Mouse (Mus musculus) embryonic stem cell, embryonic (primary cell): ENCODE measurements at regions not wholly inside any gene's neighbourhood (a gene's known extent, or its start where the extent isn't known, plus 50 kb on each side); places are given as distances from the start of the nearest gene placed in this dataset.

Experiments
- CTCF ChIA-PET, 4 experiments: fragments of 300-600 bp in 2 of 4; fragments of 350-600 bp in 2 of 4; sonication (Branson Sonifier 250); formaldehyde crosslinking; loops; one replicate each; lab custom pipeline; 2022; ENCODE audit warnings: inconsistent platforms in 2 of 4; lab: Charles Lee
- POLR2A ChIA-PET, 4 experiments: fragments of 300-600 bp in 2 of 4; fragments of 350-600 bp in 2 of 4; sonication (Branson Sonifier 250); formaldehyde crosslinking; loops; one replicate each; lab custom pipeline; 2022; ENCODE audit warnings: antibody characterized with exemption in 4 of 4, inconsistent platforms in 1 of 4; lab: Charles Lee

DNA sequence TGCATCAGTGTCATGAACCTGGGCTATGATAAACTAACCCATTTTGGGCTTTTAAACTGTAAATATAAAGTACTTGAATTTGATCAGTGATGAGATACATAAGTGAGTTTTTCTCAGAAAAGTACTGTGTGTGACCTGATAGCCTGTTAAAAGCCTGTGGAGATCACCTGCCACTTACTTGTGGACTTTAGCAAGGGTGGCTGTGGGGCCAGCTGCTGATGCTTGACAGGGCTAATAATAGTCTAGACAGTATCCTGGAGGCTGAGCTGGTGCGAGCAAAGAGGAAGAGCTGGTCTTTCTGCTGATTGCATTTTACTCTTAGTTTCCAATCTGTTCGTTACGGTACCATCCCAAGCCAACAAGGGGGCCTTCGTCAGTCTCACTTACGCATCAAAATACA is 60.0 kb upstream of the Mbip start:
- ChIA-PET POLR2A (no interaction called here), CTCF (interaction anchor here in 2 of 4 experiments (0.9 to 2.1 kb wide), 3 partner anchors 165 to 347 kb away, joined by 3 to 8 read pairs (median 4); no protein-coding TSS in a partner anchor)

DNA sequence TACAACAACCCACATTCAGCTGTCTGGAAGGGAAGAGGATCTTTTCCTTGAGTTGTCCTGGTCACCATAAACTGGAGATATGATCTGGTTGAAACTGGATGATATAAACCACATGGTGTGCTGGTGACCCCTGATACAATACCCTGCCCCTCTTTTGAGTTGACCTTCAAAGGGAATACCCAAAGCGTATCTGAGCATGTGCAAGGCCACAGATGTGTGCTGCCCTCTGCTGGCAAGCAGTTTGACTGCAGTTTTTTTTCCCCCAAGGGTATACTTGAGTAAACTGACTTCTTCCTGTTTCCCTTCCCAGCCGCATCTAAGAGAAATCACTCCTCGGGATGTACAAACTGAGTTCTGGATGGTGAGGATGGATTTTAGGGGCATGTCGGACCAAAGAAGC is 59.1 kb upstream of the Mbip start:
- CTCF ChIA-PET, result interaction anchor here in 1 of 4 experiments (0.5 to 2.1 kb wide), 2 partner anchors 164 to 204 kb away, joined by 3 to 8 read pairs; no protein-coding TSS in a partner anchor
- POLR2A ChIA-PET, result no interaction called here

DNA sequence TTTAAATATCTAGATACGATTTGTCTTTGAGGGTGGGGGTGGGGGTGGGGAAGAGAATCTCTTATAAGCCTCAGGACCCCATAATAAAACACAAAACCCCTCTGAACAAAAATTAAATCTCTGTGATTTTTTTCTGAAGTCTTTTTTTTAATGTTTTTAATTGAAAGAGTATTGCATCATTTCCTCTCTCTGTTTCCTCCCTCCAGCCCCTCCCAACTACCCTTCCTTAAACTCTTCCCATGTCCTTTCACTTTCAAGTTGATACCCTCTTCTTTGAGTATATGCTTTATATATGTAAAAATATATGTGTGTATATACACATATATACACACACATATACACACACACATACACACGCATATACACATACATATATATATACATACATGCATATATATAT is 58.6 kb upstream of the Mbip start:
- ChIA-PET CTCF (no interaction called here), POLR2A (no interaction called here)

DNA sequence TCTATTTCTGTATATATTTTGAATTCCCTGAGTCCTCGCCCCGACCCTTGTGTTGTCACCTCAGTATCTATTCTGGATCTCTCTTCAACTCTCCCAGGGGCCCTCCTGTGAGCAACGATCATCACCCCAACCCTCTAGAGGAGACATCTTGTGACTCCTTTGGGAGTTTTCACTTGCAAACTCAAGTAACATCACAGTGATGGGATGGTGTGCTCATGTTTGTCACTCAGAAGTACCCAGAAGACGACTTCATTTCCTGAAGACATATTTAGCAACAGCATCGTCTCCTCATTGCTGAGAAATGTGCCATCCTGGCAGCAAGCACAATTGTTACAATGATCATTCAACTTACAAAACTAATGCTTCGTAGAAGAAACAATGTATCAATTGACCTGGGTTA is 57.9 kb upstream of the Mbip start:
- ChIA-PET CTCF (interaction anchor here in 1 of 4 experiments (0.7 kb wide), 1 partner anchor 79 kb away, joined by 7 read pairs; no protein-coding TSS in a partner anchor), POLR2A (no interaction called here)

DNA sequence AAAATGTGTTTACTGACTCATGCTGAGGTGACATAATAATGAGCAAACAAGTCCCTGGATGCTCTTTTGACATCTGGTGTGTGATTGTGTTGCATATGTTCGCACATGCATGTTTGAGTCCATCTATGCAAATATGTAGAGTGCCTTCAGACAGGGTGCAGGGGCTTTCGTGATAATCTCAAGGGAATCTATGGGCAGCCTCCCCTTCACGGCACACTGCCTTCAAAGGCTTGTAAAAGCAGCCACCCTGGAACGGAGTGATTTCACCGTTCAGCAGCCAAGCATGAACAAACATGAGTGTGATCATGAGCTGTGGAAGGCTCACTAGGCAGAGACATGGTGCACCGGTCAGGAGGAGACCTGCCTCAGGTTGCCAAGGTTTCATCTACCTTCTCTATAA is 57.1 kb upstream of the Mbip start:
- ChIA-PET CTCF (no interaction called here), POLR2A (no interaction called here)

DNA sequence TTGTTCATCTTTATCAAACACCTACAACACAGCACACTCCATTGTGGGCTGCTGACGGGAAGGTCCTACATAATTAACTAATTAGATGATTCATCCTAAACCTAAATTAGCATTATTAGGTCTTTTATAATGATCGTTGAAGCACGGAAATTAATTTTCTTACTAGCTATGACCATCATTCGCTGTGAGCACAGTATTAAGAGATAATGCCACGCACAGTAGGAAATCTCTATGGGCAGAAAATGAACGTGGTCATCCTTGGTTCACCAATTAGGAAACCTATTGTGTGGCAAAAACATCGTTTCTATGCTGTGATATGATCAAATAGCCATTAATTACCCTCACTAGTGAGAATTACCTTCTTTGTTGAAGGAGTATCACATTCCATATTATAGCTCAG is 56.4 kb upstream of the Mbip start:
- CTCF ChIA-PET, result no interaction called here
- POLR2A ChIA-PET, result no interaction called here
